Mouse (Mus musculus): ENCODE results near the gene Tgfbr2.

DNA sequence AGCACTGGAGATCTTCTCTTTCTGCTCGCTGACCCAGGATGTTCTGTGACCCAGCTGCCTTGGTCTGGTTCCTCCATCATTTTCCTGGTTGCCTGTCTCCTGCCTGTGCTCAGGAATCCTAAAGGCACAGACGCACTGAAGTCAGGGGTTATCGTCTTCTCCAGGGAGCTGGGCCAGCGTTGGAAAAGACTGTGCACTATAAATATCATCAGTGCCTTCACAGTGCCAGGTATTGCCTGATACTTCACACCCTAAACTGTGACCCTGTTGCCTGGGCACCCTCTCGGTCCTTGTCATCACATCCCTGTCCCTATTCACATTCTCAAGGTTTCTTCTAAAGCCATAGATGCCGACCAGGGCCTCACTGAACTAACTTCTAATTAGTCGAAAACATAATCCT is 55.2 kb downstream of the Tgfbr2 start:
- TF ChIP-seq CTCF (IDR thresholded peaks at IDR 0.05; ENCODE audit: extremely low read depth, insufficient read depth, low read length) = no peak
- TF ChIP-seq POLR2A (IDR thresholded peaks at IDR 0.05; ENCODE audit: extremely low read depth, insufficient read depth, low read length) = no peak

Measured in cortical plate, adult 2 months (tissue).